Mouse (Mus musculus) midbrain, embryonic 12.5 days (tissue): ENCODE measurements around the gene Shisal1. TPM values are rescaled to one million over a fixed set of nuclear protein-coding genes. Genes with fewer than 3 reads are reported as not detected.

ENCODE experiments used
- ATAC-seq: fragments of 200-750 bp; cut with Nextera tagmentation; 2 replicates; pipeline ENCODE4 v1.8.0; 2017; ENCODE audit warnings: low read depth, moderate TSS enrichment, moderate library complexity; ENCODE audit not compliant: low FRiP score
- H3K27ac ChIP-seq: fragments of 300-500 bp; sonication (generic); replicated peaks from 2 replicates; pipeline ENCODE4 v1.5.1; 2016; ENCODE audit warnings: mild to moderate bottlenecking
- H3K27me3 ChIP-seq: fragments of 300-500 bp; sonication (generic); 2 replicates; pipeline ENCODE4 v1.6.1; 2016; ENCODE audit warnings: mild to moderate bottlenecking
- H3K36me3 ChIP-seq: fragments of 300-500 bp; sonication (generic); 2 replicates; pipeline ENCODE4 v1.6.1; 2016
- H3K4me1 ChIP-seq: fragments of 300-500 bp; sonication (generic); 2 replicates; pipeline ENCODE4 v1.6.1; 2016
- H3K4me2 ChIP-seq: fragments of 300-500 bp; sonication (generic); replicated peaks from 2 replicates; pipeline ENCODE4 v1.6.1; 2016; ENCODE audit warnings: mild to moderate bottlenecking, moderate library complexity
- H3K4me3 ChIP-seq: fragments of 300-500 bp; sonication (generic); 2 replicates; pipeline ENCODE4 v1.5.1; 2016; ENCODE audit warnings: mild to moderate bottlenecking
- H3K9ac ChIP-seq: fragments of 300-500 bp; sonication (generic); replicated peaks from 2 replicates; pipeline ENCODE4 v1.6.1; 2016; ENCODE audit warnings: mild to moderate bottlenecking, moderate library complexity
- H3K9me3 ChIP-seq: fragments of 300-500 bp; sonication (generic); 2 replicates; pipeline ENCODE4 v1.6.1; 2016; ENCODE audit warnings: mild to moderate bottlenecking
- WGBS: fragments of 180-500 bp; shearing (Covaris S2); methylation state at CpG from one replicate; pipeline ENCODE4 v1.1.7; 2016; 5-methylcytosine and 5-hydroxymethylcytosine counted together
- polyA plus RNA-seq: library from polyadenylated mRNA; unstranded; fragments of >200 nt; fragmentation: Nextera tagmentation; extraction: Ambion mirVana; gene quantifications from 2 replicates; pipeline ENCODE4 v1.2.1, GENCODE M21; 2016

The Shisal1 gene
- polyA plus RNA-seq, 1 experiment from 2014 or later, result 10.5 TPM

- H3K9ac ChIP-seq, result no peak overlapping the region
- peaks cover 54% of the 10 kb centered on the region for H3K27me3 ChIP-seq
- WGBS, result 33% methylated on average over 3 of the region's 4 CpGs
Measured at GRCm38 (mm10) chr15:84418266-84418610, 28.7 kb downstream of the Shisal1 start.

DNA sequence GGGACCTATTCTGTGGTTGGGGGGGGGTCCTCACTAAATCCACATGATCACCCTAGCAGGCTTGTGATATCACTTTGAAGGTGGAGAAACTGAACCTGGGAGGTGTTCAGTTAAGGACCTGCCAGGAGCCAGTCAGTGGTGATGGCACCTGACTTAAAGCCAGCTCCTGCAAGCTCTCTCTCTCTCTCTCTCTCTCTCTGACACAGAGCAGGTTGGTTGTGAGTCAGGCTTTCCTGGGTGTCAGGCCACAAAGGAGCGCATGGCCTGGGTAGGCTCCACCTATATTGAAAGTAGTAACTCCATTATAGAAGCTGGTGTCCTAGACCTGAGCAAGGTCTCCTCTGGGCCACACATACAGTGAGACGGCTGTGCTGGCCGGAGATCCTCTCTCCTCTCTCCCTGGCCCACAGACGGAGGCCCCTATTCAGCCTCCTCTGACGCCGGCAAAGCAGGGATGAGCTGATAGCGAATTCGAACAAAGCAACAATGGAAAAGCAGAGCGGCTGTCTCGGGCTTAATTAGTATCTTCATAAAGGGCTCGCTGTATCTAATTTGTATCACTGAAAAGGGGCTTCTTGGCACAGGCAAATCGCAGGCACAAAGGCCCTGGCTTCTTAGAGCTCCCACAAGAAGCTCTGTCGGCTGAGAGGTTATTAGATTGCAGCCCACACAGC, 29.2 kb downstream of the Shisal1 start:
- Histone ChIP-seq H3K9ac (peak overlapping the region; percentile 39; the same call in 1 of the 2 replicates), H3K4me3 (no peak overlapping the region), H3K4me1 (peaks cover 74% of the 10 kb centered on the region), H3K9me3 (0 out of 2 replicates have a peak, but pooled peaks cover 4% of the 10 kb centered on the region), H3K27ac (peak overlapping the region; percentile 89), H3K27me3 (peaks cover 49% of the 10 kb centered on the region), H3K4me2 (peak overlapping the region; percentile 26; the same call in 1 of the 2 replicates), H3K36me3 (peaks cover 6% of the 10 kb centered on the region)
- ATAC-seq, result peak; percentile 73
- 4% methylated on average over 13 of the region's 13 CpGs for WGBS

More at GRCm38 (mm10) chr15:84418266-84418610, 28.7 kb downstream of the Shisal1 start:
- H3K36me3 ChIP-seq, result peaks cover 6% of the 10 kb centered on the region
- H3K9me3 ChIP-seq, result 0 out of 2 replicates have a peak, but pooled peaks cover 4% of the 10 kb centered on the region
- no peak overlapping the region for H3K4me2 ChIP-seq
- peak overlapping the region; percentile 89 for H3K27ac ChIP-seq
- ATAC-seq, result no peak
- H3K4me3 ChIP-seq, result no peak overlapping the region
- peaks cover 69% of the 10 kb centered on the region for H3K4me1 ChIP-seq

DNA sequence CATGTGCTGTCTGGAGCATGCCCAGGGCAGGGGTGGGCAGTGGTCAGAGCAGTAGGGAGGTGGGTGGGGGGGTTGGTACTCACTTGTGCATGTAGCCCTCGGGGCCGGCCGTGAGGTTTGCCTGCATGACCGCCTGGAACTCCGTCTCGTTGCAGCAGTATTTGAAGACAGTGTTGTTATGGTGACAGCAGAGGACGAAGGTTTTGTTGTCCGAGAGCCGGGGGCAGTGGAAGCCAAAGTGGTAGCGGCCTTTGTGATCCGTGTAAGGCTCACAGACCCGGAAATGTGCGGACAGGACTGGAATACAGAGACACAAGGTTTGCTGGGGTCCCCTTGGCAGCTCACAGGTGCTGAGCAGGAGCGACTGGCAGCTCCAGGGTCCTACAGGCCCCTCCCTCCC, 29.9 kb downstream of the Shisal1 start:
- H3K27ac ChIP-seq, result peak overlapping the region; percentile 89
- 14% methylated on average over 14 of the region's 14 CpGs for WGBS
- H3K27me3 ChIP-seq, result peaks cover 50% of the 10 kb centered on the region

DNA sequence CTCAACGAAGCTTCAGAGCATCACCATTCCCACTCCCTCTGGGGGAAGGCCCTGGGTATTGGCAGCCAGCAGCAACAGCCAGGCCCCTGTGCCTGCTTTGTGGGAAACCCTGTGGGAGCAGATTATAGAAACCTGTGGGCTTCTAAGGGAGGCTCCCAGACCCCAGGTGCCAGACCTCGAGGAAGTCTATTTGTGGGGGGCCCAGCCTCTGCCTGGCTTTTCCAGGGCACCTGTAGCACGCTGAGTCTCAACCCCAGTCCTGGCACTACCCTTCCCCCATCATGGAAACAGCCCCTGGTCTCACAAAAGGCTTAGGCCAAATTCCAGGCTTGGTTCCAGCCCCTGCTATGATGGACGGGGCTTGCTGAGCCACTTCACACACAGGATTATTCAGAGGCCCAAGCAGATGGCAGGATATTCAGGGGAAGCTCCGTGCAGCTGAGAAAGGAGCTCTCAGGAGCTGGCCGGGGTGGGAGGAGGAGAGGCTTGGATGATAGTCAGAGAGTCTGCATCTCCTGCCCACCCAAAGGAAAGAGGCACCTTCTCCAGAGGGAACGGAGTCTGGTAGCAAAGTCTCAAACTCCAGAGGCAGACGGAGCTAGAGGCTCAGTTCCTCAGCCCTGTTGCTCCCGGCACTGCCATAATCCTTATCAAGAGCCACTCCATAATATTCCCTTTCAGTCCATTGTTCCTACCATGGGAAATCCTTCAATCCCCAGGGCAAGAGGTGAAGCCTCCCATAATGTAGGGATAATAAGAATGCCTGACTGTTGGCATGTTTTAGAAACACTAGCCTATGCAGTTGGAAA, 32.7 kb downstream of the Shisal1 start:
- peak; percentile 20 for ATAC-seq
- Histone ChIP-seq H3K9me3 (0 out of 2 replicates have a peak, but pooled peaks cover 4% of the 10 kb centered on the region), H3K4me3 (no peak overlapping the region), H3K36me3 (peaks cover 6% of the 10 kb centered on the region), H3K4me1 (peaks cover 61% of the 10 kb centered on the region), H3K27ac (peak overlapping the region; percentile 79), H3K27me3 (peaks cover 27% of the 10 kb centered on the region), H3K9ac (no peak overlapping the region), H3K4me2 (no peak overlapping the region)
- 7% methylated on average over 9 of the region's 9 CpGs for WGBS

More for the DNA sequence above, 29.9 kb downstream of the Shisal1 start:
- no peak overlapping the region for H3K4me3 ChIP-seq
- H3K4me1 ChIP-seq, result peaks cover 74% of the 10 kb centered on the region
- H3K36me3 ChIP-seq, result peaks cover 6% of the 10 kb centered on the region
- 0 out of 2 replicates have a peak, but pooled peaks cover 4% of the 10 kb centered on the region for H3K9me3 ChIP-seq
- no peak for ATAC-seq
- H3K4me2 ChIP-seq, result peak overlapping the region; percentile 26; the same call in 1 of the 2 replicates
- peak overlapping the region; percentile 39; the same call in 1 of the 2 replicates for H3K9ac ChIP-seq

DNA sequence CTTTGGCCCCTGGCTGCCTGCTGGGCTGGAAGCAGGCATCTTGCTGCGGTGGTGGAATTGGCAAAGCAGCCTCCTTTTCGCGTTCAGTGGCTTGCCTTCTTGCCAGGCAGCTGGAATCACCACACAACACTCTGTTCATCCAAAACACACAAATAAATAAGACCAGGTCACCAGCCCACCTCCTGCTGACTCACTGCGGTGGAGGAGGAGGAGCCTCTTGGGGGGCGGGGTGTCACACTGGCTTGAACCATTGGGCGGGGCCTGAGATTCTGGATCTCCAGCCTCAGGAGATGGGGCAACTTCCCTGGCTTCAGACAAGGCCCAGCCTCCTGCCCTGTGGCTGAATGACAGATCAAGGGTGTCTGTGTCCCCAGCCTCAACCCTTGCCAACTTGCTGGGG, 34.5 kb downstream of the Shisal1 start:
- H3K4me1 ChIP-seq, result peaks cover 52% of the 10 kb centered on the region

GRCm38 (mm10) chr15:84410052-84410451, 36.8 kb downstream of the Shisal1 start:
- peaks cover 45% of the 10 kb centered on the region for H3K4me1 ChIP-seq
- H3K4me2 ChIP-seq, result no peak overlapping the region
- ATAC-seq, result no peak
- H3K27me3 ChIP-seq, result peaks cover 24% of the 10 kb centered on the region; the same call in 1 of the 2 replicates
- no peak overlapping the region for H3K4me3 ChIP-seq
- peak overlapping the region; percentile 50; the same call in 1 of the 2 replicates for H3K27ac ChIP-seq
- H3K36me3 ChIP-seq, result no peaks in the 10 kb centered on the region; the same call in 1 of the 2 replicates
- no peak overlapping the region for H3K9ac ChIP-seq
- no peaks in the 10 kb centered on the region for H3K9me3 ChIP-seq
- 56% methylated on average over 8 of the region's 8 CpGs for WGBS

More for the DNA sequence above, 34.5 kb downstream of the Shisal1 start:
- WGBS, result 20% methylated on average over 6 of the region's 6 CpGs
- Histone ChIP-seq H3K27ac (no peak overlapping the region), H3K9ac (no peak overlapping the region), H3K27me3 (peaks cover 27% of the 10 kb centered on the region), H3K36me3 (peaks cover 6% of the 10 kb centered on the region), H3K9me3 (0 out of 2 replicates have a peak, but pooled peaks cover 4% of the 10 kb centered on the region), H3K4me2 (no peak overlapping the region), H3K4me3 (no peak overlapping the region)
- ATAC-seq, result no peak

GRCm38 (mm10) chr15:84408576-84408975, 38.3 kb downstream of the Shisal1 start:
- no peak for ATAC-seq
- no peak overlapping the region for H3K9ac ChIP-seq
- H3K27ac ChIP-seq, result no peak overlapping the region
- 24% methylated on average over 3 of the region's 3 CpGs for WGBS
- no peak overlapping the region for H3K4me2 ChIP-seq
- no peaks in the 10 kb centered on the region for H3K9me3 ChIP-seq
- no peaks in the 10 kb centered on the region; the same call in 1 of the 2 replicates for H3K36me3 ChIP-seq
- peaks cover 32% of the 10 kb centered on the region for H3K4me1 ChIP-seq
- H3K4me3 ChIP-seq, result no peak overlapping the region
- peaks cover 24% of the 10 kb centered on the region; the same call in 1 of the 2 replicates for H3K27me3 ChIP-seq

DNA sequence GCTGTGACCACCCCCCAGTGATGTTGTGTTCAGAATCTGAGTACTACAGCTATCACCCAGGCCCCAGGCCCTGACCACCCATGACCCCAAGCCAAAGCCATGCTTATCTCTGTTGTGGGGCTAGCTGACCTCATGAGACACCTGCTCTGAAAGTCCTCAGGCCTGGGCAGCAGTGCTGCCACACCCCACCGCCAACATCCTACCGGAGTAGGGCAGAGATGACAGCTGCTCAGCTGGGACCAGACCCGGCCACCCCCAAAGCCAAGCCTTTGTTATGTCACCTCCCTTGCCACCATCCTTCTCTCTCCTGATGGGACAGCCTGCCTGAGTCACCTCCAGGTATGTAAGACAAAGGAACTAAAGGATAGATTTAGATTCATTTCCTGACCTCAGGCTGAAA, 41.1 kb downstream of the Shisal1 start:
- H3K9me3 ChIP-seq, result no peaks in the 10 kb centered on the region
- H3K4me2 ChIP-seq, result no peak overlapping the region
- H3K36me3 ChIP-seq, result no peaks in the 10 kb centered on the region; the same call in 1 of the 2 replicates
- H3K4me3 ChIP-seq, result no peak overlapping the region
- peaks cover 25% of the 10 kb centered on the region; the same call in 1 of the 2 replicates for H3K27me3 ChIP-seq
- ATAC-seq, result no peak
- H3K4me1 ChIP-seq, result peaks cover 30% of the 10 kb centered on the region
- H3K9ac ChIP-seq, result no peak overlapping the region
- no peak overlapping the region for H3K27ac ChIP-seq
- 85% methylated on average over 3 of the region's 3 CpGs for WGBS

- Histone ChIP-seq H3K36me3 (no peaks in the 10 kb centered on the region; the same call in 1 of the 2 replicates), H3K27ac (no peak overlapping the region), H3K9ac (0 out of 2 replicates have a peak overlapping the region, but pooled peaks have one; percentile 11), H3K9me3 (no peaks in the 10 kb centered on the region), H3K27me3 (peaks cover 25% of the 10 kb centered on the region; the same call in 1 of the 2 replicates), H3K4me1 (peaks cover 23% of the 10 kb centered on the region), H3K4me3 (no peak overlapping the region), H3K4me2 (no peak overlapping the region)
- 79% methylated on average over 10 of the region's 10 CpGs for WGBS
- ATAC-seq, result no peak
Measured at GRCm38 (mm10) chr15:84403454-84404113, 43.3 kb downstream of the Shisal1 start.

DNA sequence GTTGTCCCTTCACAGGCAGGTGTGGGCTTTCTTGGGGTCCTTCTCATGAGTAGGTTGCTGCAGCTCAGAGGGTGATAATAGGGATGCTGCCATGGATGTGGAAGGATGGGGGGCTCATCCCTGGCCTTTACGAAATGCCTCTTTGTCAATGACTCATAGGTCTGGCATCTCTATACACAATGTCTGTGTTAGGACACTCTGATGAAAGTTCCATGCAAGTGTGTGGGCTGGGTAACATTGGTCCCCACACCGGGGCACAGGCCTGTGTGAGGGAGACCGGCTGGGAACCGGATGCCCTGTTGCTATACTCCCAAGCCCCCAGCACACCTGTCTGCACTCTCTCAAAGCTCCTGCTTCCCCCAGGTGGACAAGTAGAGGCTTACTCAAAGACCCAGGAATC, 48.3 kb downstream of the Shisal1 start:
- Histone ChIP-seq H3K27ac (no peak overlapping the region; the same call in 1 of the 2 replicates), H3K27me3 (peaks cover 10% of the 10 kb centered on the region; the same call in 1 of the 2 replicates), H3K36me3 (no peaks in the 10 kb centered on the region), H3K9me3 (no peaks in the 10 kb centered on the region), H3K4me1 (peaks cover 23% of the 10 kb centered on the region; the same call in 1 of the 2 replicates), H3K4me3 (no peak overlapping the region), H3K4me2 (no peak overlapping the region), H3K9ac (no peak overlapping the region)
- ATAC-seq, result no peak
- 94% methylated on average over 4 of the region's 4 CpGs for WGBS

- no peak overlapping the region for H3K4me2 ChIP-seq
- no peak for ATAC-seq
- H3K27me3 ChIP-seq, result 0 out of 2 replicates have a peak, but pooled peaks cover 7% of the 10 kb centered on the region
- peaks cover 28% of the 10 kb centered on the region; the same call in 1 of the 2 replicates for H3K4me1 ChIP-seq
- H3K27ac ChIP-seq, result peak overlapping the region; percentile 30
- no peaks in the 10 kb centered on the region for H3K36me3 ChIP-seq
- H3K9ac ChIP-seq, result no peak overlapping the region
- H3K4me3 ChIP-seq, result no peak overlapping the region
- H3K9me3 ChIP-seq, result no peaks in the 10 kb centered on the region
- WGBS, result 73% methylated on average over 14 of the region's 14 CpGs
Measured at GRCm38 (mm10) chr15:84397663-84398169, 49.2 kb downstream of the Shisal1 start.
